Mouse (Mus musculus): Measurements from ENCODE around the gene Mrnip.

Gene Mrnip

DNA sequence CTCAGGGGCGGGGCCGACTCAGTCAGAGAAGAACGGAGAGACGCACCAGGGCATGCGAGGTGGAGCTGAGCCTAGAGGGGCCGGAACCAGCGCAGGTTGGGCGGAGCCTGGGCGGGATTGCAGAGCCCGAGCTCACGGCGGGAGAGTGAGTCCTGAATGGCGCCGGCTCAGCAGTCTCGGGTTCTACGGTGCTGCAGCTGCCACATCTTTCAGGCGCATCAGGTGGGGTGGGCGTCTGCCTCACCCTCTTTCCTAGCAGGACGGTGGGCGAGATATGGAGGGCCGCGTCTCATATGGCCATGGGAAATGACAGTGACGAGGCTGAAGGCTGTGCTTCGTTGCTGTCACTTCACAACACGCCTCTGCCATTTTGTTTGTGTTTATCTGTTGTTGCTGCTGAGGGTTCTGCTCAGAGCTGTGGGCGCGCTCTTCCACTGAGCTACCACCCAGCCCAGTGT, 515 bp downstream of the Mrnip start:
- TF ChIP-seq NANOG (IDR thresholded peaks at IDR 0.05; ENCODE audit: borderline replicate concordance, low read length) (no peak), POU5F1 (IDR thresholded peaks at IDR 0.05; ENCODE audit: borderline replicate concordance, low read length) (no peak), CTCF (conservative IDR thresholded peaks at IDR 0.05; ENCODE audit: low read length) (no peak)
- peaks cover 48% of the 10 kb centered on the region for H3K4me1 ChIP-seq (replicated peaks; ENCODE audit: low read depth, low read length)
- H3K4me3 ChIP-seq (replicated peaks; ENCODE audit: low read length), result peak overlapping the region; percentile 91
- no peaks in the 10 kb centered on the region for H3K9me3 ChIP-seq (ENCODE audit: low read length)
- H3K36me3 ChIP-seq (ENCODE audit: insufficient read depth, low read length), result peaks cover 43% of the 10 kb centered on the region
- no peaks in the 10 kb centered on the region for H3K27me3 ChIP-seq (ENCODE audit: insufficient read depth, low read length)

DNA sequence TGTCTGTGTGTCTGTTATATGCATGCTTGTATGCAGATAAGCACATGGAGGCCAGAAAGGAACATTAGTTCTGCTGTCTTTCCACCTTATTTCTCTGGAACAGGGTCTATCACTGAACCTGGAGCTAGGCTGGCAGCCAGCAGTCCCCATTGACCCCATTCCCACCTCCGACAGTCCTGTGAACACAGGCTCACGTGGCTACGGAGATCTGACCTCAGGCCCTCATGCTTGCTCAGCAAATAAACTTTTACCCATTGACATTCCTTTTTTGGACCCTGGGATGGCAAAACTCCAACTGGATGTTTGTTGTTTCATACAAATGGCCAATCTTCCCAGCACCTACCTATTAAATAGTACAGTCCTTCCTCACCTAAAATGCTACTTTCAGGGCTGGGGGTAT, 2.1 kb downstream of the Mrnip start:
- no peaks in the 10 kb centered on the region for H3K9me3 ChIP-seq (ENCODE audit: low read length)
- TF ChIP-seq POU5F1 (IDR thresholded peaks at IDR 0.05; ENCODE audit: borderline replicate concordance, low read length), result no peak
- no peak for TF ChIP-seq CTCF (conservative IDR thresholded peaks at IDR 0.05; ENCODE audit: low read length)
- no peak for TF ChIP-seq NANOG (IDR thresholded peaks at IDR 0.05; ENCODE audit: borderline replicate concordance, low read length)
- no peaks in the 10 kb centered on the region for H3K27me3 ChIP-seq (ENCODE audit: insufficient read depth, low read length)
- H3K4me1 ChIP-seq (replicated peaks; ENCODE audit: low read depth, low read length), result peaks cover 40% of the 10 kb centered on the region
- no peak overlapping the region for H3K4me3 ChIP-seq (replicated peaks; ENCODE audit: low read length)
- peaks cover 43% of the 10 kb centered on the region for H3K36me3 ChIP-seq (ENCODE audit: insufficient read depth, low read length)

GRCm38 (mm10) chr11:50177111-50177510, 2.9 kb downstream of the Mrnip start:
- Histone ChIP-seq H3K36me3 (ENCODE audit: insufficient read depth, low read length) (peaks cover 44% of the 10 kb centered on the region), H3K27me3 (ENCODE audit: insufficient read depth, low read length) (no peaks in the 10 kb centered on the region), H3K9me3 (ENCODE audit: low read length) (no peaks in the 10 kb centered on the region), H3K4me1 (replicated peaks; ENCODE audit: low read depth, low read length) (peaks cover 36% of the 10 kb centered on the region), H3K4me3 (replicated peaks; ENCODE audit: low read length) (no peak overlapping the region)
- no peak for TF ChIP-seq NANOG (IDR thresholded peaks at IDR 0.05; ENCODE audit: borderline replicate concordance, low read length)
- TF ChIP-seq POU5F1 (IDR thresholded peaks at IDR 0.05; ENCODE audit: borderline replicate concordance, low read length), result no peak
- no peak for TF ChIP-seq CTCF (conservative IDR thresholded peaks at IDR 0.05; ENCODE audit: low read length)

- TF ChIP-seq NANOG (IDR thresholded peaks at IDR 0.05; ENCODE audit: borderline replicate concordance, low read length) (no peak), POU5F1 (IDR thresholded peaks at IDR 0.05; ENCODE audit: borderline replicate concordance, low read length) (no peak), CTCF (conservative IDR thresholded peaks at IDR 0.05; ENCODE audit: low read length) (no peak)
- no peaks in the 10 kb centered on the region for H3K27me3 ChIP-seq (ENCODE audit: insufficient read depth, low read length)
- H3K4me1 ChIP-seq (replicated peaks; ENCODE audit: low read depth, low read length), result peaks cover 45% of the 10 kb centered on the region
- no peak overlapping the region for H3K4me3 ChIP-seq (replicated peaks; ENCODE audit: low read length)
- peaks cover 58% of the 10 kb centered on the region for H3K36me3 ChIP-seq (ENCODE audit: insufficient read depth, low read length)
- H3K9me3 ChIP-seq (ENCODE audit: low read length), result no peaks in the 10 kb centered on the region
Measured at GRCm38 (mm10) chr11:50178532-50179488, 4.6 kb downstream of the Mrnip start.

DNA sequence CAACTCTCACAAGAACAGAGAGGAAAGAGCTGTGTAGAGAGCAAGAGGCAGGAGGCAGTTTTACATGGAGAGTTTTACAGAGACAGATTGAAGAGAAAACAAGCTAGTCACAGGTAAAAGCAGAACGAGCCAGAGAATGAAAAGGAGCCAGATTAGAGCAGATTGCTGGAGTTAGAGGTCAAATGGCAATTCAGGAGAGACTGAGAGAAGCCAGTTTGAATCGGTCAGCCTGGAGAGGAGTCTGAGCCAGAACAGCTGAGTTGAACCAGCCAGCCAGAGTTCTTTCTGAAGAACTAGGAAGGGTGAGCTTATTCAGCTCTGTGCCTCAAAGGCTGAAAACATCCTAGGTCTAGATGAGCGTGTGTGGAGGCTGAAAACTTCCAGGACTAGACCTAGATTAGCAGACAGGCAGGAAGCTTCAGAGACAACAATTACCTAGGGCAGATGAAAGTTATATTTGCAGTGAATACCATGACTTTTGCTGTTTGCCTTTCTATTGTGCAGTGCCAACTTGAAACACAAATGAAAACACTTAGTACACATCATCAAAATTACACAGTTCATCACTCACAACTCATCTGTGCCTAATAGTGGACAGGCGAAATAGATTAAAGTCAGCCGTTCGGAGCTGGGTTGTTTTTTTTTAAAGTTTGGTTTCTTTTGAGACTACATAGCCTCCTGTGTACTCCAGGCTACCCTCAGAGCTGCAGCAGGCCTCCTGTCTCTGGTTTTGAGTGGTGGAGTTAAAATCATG, 6.4 kb downstream of the Mrnip start:
- no peak overlapping the region for H3K4me3 ChIP-seq (replicated peaks; ENCODE audit: low read length)
- H3K4me1 ChIP-seq (replicated peaks; ENCODE audit: low read depth, low read length), result peaks cover 39% of the 10 kb centered on the region
- no peaks in the 10 kb centered on the region for H3K9me3 ChIP-seq (ENCODE audit: low read length)
- TF ChIP-seq CTCF (conservative IDR thresholded peaks at IDR 0.05; ENCODE audit: low read length) (no peak), NANOG (IDR thresholded peaks at IDR 0.05; ENCODE audit: borderline replicate concordance, low read length) (no peak), POU5F1 (IDR thresholded peaks at IDR 0.05; ENCODE audit: borderline replicate concordance, low read length) (no peak)
- H3K36me3 ChIP-seq (ENCODE audit: insufficient read depth, low read length), result peaks cover 62% of the 10 kb centered on the region
- no peaks in the 10 kb centered on the region for H3K27me3 ChIP-seq (ENCODE audit: insufficient read depth, low read length)

- TF ChIP-seq NANOG (IDR thresholded peaks at IDR 0.05; ENCODE audit: borderline replicate concordance, low read length) (no peak), CTCF (conservative IDR thresholded peaks at IDR 0.05; ENCODE audit: low read length) (no peak), POU5F1 (IDR thresholded peaks at IDR 0.05; ENCODE audit: borderline replicate concordance, low read length) (no peak)
- H3K27me3 ChIP-seq (ENCODE audit: insufficient read depth, low read length), result no peaks in the 10 kb centered on the region
- no peaks in the 10 kb centered on the region for H3K9me3 ChIP-seq (ENCODE audit: low read length)
- no peak overlapping the region for H3K4me3 ChIP-seq (replicated peaks; ENCODE audit: low read length)
- H3K4me1 ChIP-seq (replicated peaks; ENCODE audit: low read depth, low read length), result peaks cover 23% of the 10 kb centered on the region
- peaks cover 57% of the 10 kb centered on the region for H3K36me3 ChIP-seq (ENCODE audit: insufficient read depth, low read length)
Measured at GRCm38 (mm10) chr11:50182702-50183101, 8.5 kb downstream of the Mrnip start.

- TF ChIP-seq NANOG (IDR thresholded peaks at IDR 0.05; ENCODE audit: borderline replicate concordance, low read length), result no peak
- no peak for TF ChIP-seq POU5F1 (IDR thresholded peaks at IDR 0.05; ENCODE audit: borderline replicate concordance, low read length)
- no peak for TF ChIP-seq CTCF (conservative IDR thresholded peaks at IDR 0.05; ENCODE audit: low read length)
- Histone ChIP-seq H3K27me3 (ENCODE audit: insufficient read depth, low read length) (no peaks in the 10 kb centered on the region), H3K4me3 (replicated peaks; ENCODE audit: low read length) (no peak overlapping the region), H3K36me3 (ENCODE audit: insufficient read depth, low read length) (peaks cover 38% of the 10 kb centered on the region), H3K9me3 (ENCODE audit: low read length) (no peaks in the 10 kb centered on the region), H3K4me1 (replicated peaks; ENCODE audit: low read depth, low read length) (peaks cover 27% of the 10 kb centered on the region)
Measured at GRCm38 (mm10) chr11:50184788-50185187, 10.5 kb downstream of the Mrnip start.

GRCm38 (mm10) chr11:50188682-50189081, 14.4 kb downstream of the Mrnip start:
- Histone ChIP-seq H3K27me3 (ENCODE audit: insufficient read depth, low read length) (no peaks in the 10 kb centered on the region), H3K4me1 (replicated peaks; ENCODE audit: low read depth, low read length) (peaks cover 18% of the 10 kb centered on the region), H3K9me3 (ENCODE audit: low read length) (no peaks in the 10 kb centered on the region), H3K4me3 (replicated peaks; ENCODE audit: low read length) (no peak overlapping the region), H3K36me3 (ENCODE audit: insufficient read depth, low read length) (peaks cover 24% of the 10 kb centered on the region; the same call in 1 of the 2 replicates)
- TF ChIP-seq CTCF (conservative IDR thresholded peaks at IDR 0.05; ENCODE audit: low read length) (no peak), NANOG (IDR thresholded peaks at IDR 0.05; ENCODE audit: borderline replicate concordance, low read length) (no peak), POU5F1 (IDR thresholded peaks at IDR 0.05; ENCODE audit: borderline replicate concordance, low read length) (no peak)
